Mouse (Mus musculus) stomach, embryonic 14.5 days (tissue): ENCODE results near the gene Rexo2. TPM values are rescaled to one million over a fixed set of nuclear protein-coding genes. Genes with fewer than 3 reads are reported as not detected.

Experiments used
- ATAC-seq: fragments of 200-750 bp; cut with Nextera tagmentation; 2 replicates; pipeline ENCODE4 v1.8.0; 2017; ENCODE audit warnings: low read depth, moderate TSS enrichment; ENCODE audit not compliant: insufficient number of reproducible peaks, insufficient read depth, low FRiP score
- H3K27ac ChIP-seq: fragments of 300-500 bp; sonication (generic); 2 replicates; pipeline ENCODE4 v1.5.1; 2014; ENCODE audit warnings: mild to moderate bottlenecking, low read length, moderate library complexity, mixed read lengths
- H3K27me3 ChIP-seq: fragments of 300-500 bp; sonication (generic); 2 replicates; pipeline ENCODE4 v1.6.1; 2014; ENCODE audit warnings: low read length, control low read depth, mixed read lengths; ENCODE audit not compliant: control insufficient read depth, insufficient read depth
- H3K36me3 ChIP-seq: fragments of 300-500 bp; sonication (generic); 2 replicates; pipeline ENCODE4 v1.6.1; 2014; ENCODE audit warnings: mild to moderate bottlenecking, control low read depth, low read length, moderate library complexity, mixed read lengths; ENCODE audit not compliant: control insufficient read depth, insufficient read depth
- H3K4me1 ChIP-seq: fragments of 300-500 bp; sonication (generic); 2 replicates; pipeline ENCODE4 v1.6.1; 2014; ENCODE audit warnings: low read length, control low read depth, mixed read lengths; ENCODE audit not compliant: control insufficient read depth, insufficient read depth
- H3K4me2 ChIP-seq: fragments of 300-500 bp; sonication (generic); replicated peaks from 2 replicates; pipeline ENCODE4 v1.6.1; 2014; ENCODE audit warnings: low read depth, low read length, control low read depth
- H3K4me3 ChIP-seq: fragments of 300-500 bp; sonication (generic); 2 replicates; pipeline ENCODE4 v1.5.1; 2014; ENCODE audit warnings: low read depth, low read length, control low read depth
- H3K9ac ChIP-seq: fragments of 300-500 bp; sonication (generic); replicated peaks from 2 replicates; pipeline ENCODE4 v1.6.1; 2014; ENCODE audit warnings: low read depth, mild to moderate bottlenecking, control low read depth, low read length, moderate library complexity, mixed read lengths
- H3K9me3 ChIP-seq: fragments of 300-500 bp; sonication (generic); 2 replicates; pipeline ENCODE4 v1.6.1; 2016; ENCODE audit warnings: low read depth, low read length, control low read depth; ENCODE audit not compliant: control insufficient read depth
- WGBS: fragments of 180-500 bp; shearing (Covaris S2); extraction: QIAGEN DNeasy Blood & Tissue Kit; methylation state at CpG from one replicate; pipeline ENCODE4 v1.1.7; 2014; 5-methylcytosine and 5-hydroxymethylcytosine counted together
- polyA plus RNA-seq: library from polyadenylated mRNA; unstranded; fragments of >200 nt; fragmentation: Nextera tagmentation; extraction: Ambion mirVana; gene quantifications from 2 replicates; pipeline ENCODE4 v1.2.1, GENCODE M21; 2014

Rexo2 gene
- polyA plus RNA-seq, 1 experiment from 2014 or later = 89.5 TPM

- 76% methylated on average over 3 of the region's 3 CpGs for WGBS
- Histone ChIP-seq H3K36me3 (no peaks in the 10 kb centered on the region), H3K27ac (no peak overlapping the region), H3K4me3 (no peak overlapping the region), H3K4me1 (no peaks in the 10 kb centered on the region), H3K9ac (no peak overlapping the region), H3K4me2 (no peak overlapping the region), H3K9me3 (no peaks in the 10 kb centered on the region), H3K27me3 (no peaks in the 10 kb centered on the region)
- ATAC-seq = no peak
Observed at GRCm38 (mm10) chr9:48461545-48461944, 18.9 kb downstream of the Rexo2 start.

- H3K9me3 ChIP-seq = no peaks in the 10 kb centered on the region
- no peaks in the 10 kb centered on the region for H3K36me3 ChIP-seq
- no peak overlapping the region for H3K27ac ChIP-seq
- WGBS = 86% methylated on average over 8 of the region's 8 CpGs
- no peak overlapping the region for H3K4me3 ChIP-seq
- no peak overlapping the region for H3K9ac ChIP-seq
- ATAC-seq = no peak
- H3K4me1 ChIP-seq = no peaks in the 10 kb centered on the region
- no peaks in the 10 kb centered on the region for H3K27me3 ChIP-seq
- H3K4me2 ChIP-seq = no peak overlapping the region
Observed at GRCm38 (mm10) chr9:48460720-48461119, 19.7 kb downstream of the Rexo2 start.

GRCm38 (mm10) chr9:48459391-48459790 is 21.0 kb downstream of the Rexo2 start:
- Histone ChIP-seq H3K27me3 (no peaks in the 10 kb centered on the region), H3K9me3 (no peaks in the 10 kb centered on the region), H3K4me1 (no peaks in the 10 kb centered on the region), H3K9ac (no peak overlapping the region), H3K4me2 (no peak overlapping the region), H3K4me3 (no peak overlapping the region), H3K36me3 (no peaks in the 10 kb centered on the region), H3K27ac (no peak overlapping the region)
- no peak for ATAC-seq
- 82% methylated on average over 5 of the region's 5 CpGs for WGBS

- Histone ChIP-seq H3K9me3 (no peaks in the 10 kb centered on the region), H3K9ac (no peak overlapping the region), H3K36me3 (no peaks in the 10 kb centered on the region), H3K4me3 (no peak overlapping the region), H3K27ac (no peak overlapping the region), H3K4me1 (no peaks in the 10 kb centered on the region), H3K27me3 (no peaks in the 10 kb centered on the region), H3K4me2 (no peak overlapping the region)
- ATAC-seq = no peak
- 64% methylated on average over 3 of the region's 3 CpGs for WGBS
Observed at GRCm38 (mm10) chr9:48458879-48459278, 21.5 kb downstream of the Rexo2 start.

DNA sequence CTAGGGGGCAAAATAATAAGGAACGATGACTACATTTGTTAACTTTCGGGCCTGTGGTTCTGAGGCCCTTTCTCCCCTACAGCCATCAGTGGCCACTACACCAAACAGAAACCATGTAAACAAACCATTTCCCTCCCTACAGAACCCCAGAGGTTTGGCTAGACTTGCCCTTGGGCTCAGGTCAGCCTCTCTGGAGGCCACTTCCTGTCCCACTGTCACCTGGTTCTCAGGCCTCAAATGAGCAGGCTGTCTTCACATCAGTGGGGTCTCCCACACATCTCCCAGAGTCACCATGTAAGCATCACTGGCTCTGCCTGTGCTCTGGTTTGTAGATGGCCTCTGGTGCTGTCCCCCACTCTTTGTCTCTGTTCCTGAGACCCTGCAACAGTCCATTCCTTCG is 24.5 kb downstream of the Rexo2 start:
- Histone ChIP-seq H3K27ac (no peak overlapping the region), H3K4me1 (no peaks in the 10 kb centered on the region), H3K4me2 (no peak overlapping the region), H3K9ac (no peak overlapping the region), H3K4me3 (no peak overlapping the region), H3K9me3 (no peaks in the 10 kb centered on the region), H3K36me3 (no peaks in the 10 kb centered on the region), H3K27me3 (no peaks in the 10 kb centered on the region)
- ATAC-seq = no peak
- WGBS = 90% methylated on average over 3 of the region's 3 CpGs

GRCm38 (mm10) chr9:48450066-48450465 is 30.4 kb downstream of the Rexo2 start:
- Histone ChIP-seq H3K27ac (no peak overlapping the region), H3K4me2 (no peak overlapping the region), H3K9ac (no peak overlapping the region), H3K27me3 (no peaks in the 10 kb centered on the region), H3K4me3 (no peak overlapping the region), H3K9me3 (no peaks in the 10 kb centered on the region), H3K4me1 (no peaks in the 10 kb centered on the region), H3K36me3 (no peaks in the 10 kb centered on the region)
- no peak for ATAC-seq
- 91% methylated on average over 17 of the region's 17 CpGs for WGBS

GRCm38 (mm10) chr9:48447783-48448209 is 32.6 kb downstream of the Rexo2 start:
- no peaks in the 10 kb centered on the region for H3K4me1 ChIP-seq
- H3K27me3 ChIP-seq = no peaks in the 10 kb centered on the region
- H3K4me3 ChIP-seq = no peak overlapping the region
- no peaks in the 10 kb centered on the region for H3K36me3 ChIP-seq
- WGBS = 41% methylated on average over 5 of the region's 5 CpGs
- no peak overlapping the region for H3K27ac ChIP-seq
- H3K9me3 ChIP-seq = no peaks in the 10 kb centered on the region
- ATAC-seq = no peak
- no peak overlapping the region for H3K9ac ChIP-seq
- H3K4me2 ChIP-seq = no peak overlapping the region

DNA sequence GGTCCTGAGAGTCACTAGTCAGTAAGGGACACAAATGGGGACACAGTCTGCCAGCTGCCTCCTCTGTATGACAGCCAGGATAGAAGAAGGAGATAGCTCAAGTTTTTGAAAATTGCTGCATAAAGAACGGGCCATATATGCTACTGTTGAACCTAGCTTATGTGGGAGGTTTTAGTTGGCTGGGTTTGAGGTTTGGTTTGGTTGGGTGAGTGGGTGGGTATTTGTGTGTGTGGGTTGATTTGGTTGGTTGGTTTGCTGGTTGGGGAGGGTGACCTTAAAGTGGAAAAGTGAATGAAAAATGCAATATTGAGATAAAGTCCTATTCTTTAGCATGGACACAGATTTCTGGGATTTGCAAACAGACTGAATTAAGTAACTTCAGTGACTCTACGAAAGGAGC is 35.6 kb downstream of the Rexo2 start:
- no peak for ATAC-seq
- Histone ChIP-seq H3K4me1 (no peaks in the 10 kb centered on the region), H3K9me3 (no peaks in the 10 kb centered on the region), H3K27me3 (no peaks in the 10 kb centered on the region), H3K9ac (no peak overlapping the region), H3K36me3 (no peaks in the 10 kb centered on the region), H3K27ac (no peak overlapping the region), H3K4me3 (no peak overlapping the region), H3K4me2 (no peak overlapping the region)
- WGBS = 83% methylated on average over 2 of the region's 2 CpGs

DNA sequence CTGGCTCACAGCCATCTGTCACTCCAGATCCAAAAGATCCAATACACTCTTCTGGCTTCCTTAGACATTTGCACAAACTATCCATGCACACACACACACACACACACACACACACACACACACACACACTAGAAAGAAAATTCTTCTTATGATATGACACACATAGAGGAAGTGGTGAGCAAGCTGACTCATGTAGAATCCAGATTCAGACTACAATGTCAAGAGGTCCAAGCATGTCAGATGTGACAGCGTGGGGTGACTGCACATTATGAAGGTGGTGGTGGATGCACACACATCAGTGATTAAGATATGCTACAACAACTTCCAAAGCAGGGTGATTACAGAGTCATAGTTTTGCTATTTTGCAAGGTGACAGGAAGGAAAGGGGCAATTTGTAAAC is 36.5 kb downstream of the Rexo2 start:
- Histone ChIP-seq H3K9me3 (no peaks in the 10 kb centered on the region), H3K4me2 (no peak overlapping the region), H3K4me3 (no peak overlapping the region), H3K27ac (no peak overlapping the region), H3K36me3 (no peaks in the 10 kb centered on the region), H3K9ac (no peak overlapping the region), H3K4me1 (no peaks in the 10 kb centered on the region), H3K27me3 (no peaks in the 10 kb centered on the region)
- no peak for ATAC-seq
- 89% methylated on average over 1 of the region's 1 CpGs for WGBS
